Mouse (Mus musculus): ENCODE data around the gene Ugt1a8.

Ugt1a8 gene

GRCm38 (mm10) chr1:88258881-88259642 lies 171.4 kb downstream of the Ugt1a8 start:
- DNase-seq (ENCODE audit: low read depth, low spot score) = peak; percentile 18

GRCm38 (mm10) chr1:88259643-88260024 lies 172.0 kb downstream of the Ugt1a8 start:
- DNase-seq (ENCODE audit: low read depth, low spot score) = no peak

DNA sequence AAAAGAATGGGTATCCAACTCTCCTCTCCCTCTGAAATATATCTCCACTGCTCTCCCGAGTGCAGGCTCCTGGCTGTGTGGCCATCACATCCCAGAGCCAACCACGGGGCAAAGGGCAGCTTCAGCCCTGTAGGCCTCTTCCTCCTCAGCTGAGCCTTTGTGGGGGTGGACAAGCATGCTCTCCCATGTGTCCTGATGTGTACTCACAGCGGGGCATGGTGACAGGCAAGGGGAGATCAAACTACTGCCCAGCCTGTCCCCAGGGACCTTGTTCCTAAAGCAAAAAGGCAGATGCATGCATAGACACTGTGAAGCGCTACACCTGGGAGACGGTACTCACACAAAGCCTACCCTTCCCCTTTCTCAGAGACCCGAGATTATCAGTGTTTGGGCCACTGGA lies 172.5 kb downstream of the Ugt1a8 start:
- DNase-seq (ENCODE audit: low read depth, low spot score) = no peak

GRCm38 (mm10) chr1:88260604-88261377 lies 173.2 kb downstream of the Ugt1a8 start:
- no peak for DNase-seq (ENCODE audit: low read depth, low spot score)

DNA sequence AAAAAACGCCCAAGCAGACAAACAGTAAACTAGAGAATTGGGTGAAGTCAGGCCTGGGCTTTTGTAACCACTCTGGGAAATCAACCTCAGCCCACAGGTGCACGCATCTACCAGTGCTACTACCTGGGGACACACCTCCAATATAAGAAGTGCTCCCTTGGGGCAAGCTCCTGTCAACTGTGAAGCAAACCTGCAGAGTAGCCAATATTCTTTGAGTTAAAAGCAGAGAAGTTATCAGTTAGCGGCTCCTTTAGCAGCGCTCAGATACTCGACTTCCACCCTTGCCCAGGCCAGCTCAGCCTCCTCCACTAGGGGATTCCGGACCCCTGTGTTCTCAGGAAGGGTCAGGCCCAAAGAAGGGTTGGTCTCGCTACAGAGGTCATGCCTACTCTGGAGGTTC lies 174.1 kb downstream of the Ugt1a8 start:
- no peak for DNase-seq (ENCODE audit: low read depth, low spot score)

GRCm38 (mm10) chr1:88262255-88262654 lies 174.6 kb downstream of the Ugt1a8 start:
- peak; percentile 26 for DNase-seq (ENCODE audit: low read depth, low spot score)

DNA sequence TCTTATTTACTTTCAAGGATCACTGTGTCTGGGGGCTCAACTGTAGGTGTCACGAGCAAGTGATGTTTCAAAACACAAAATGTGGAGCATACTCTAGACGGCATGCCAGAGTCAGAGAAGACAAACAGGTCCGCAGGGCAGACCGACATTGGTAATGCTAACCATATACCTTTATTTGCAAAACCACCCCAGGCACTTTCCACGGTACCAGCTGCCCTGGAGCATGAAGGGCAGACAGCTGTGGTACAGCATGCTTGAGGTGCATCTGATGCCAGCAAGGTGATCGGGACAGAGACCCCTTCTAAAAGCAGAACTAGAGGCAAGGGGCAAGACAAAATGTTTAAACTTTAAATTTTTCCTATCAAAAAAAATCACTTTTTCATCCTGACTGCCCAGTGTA lies 175.3 kb downstream of the Ugt1a8 start:
- DNase-seq (ENCODE audit: low read depth, low spot score) = no peak

DNA sequence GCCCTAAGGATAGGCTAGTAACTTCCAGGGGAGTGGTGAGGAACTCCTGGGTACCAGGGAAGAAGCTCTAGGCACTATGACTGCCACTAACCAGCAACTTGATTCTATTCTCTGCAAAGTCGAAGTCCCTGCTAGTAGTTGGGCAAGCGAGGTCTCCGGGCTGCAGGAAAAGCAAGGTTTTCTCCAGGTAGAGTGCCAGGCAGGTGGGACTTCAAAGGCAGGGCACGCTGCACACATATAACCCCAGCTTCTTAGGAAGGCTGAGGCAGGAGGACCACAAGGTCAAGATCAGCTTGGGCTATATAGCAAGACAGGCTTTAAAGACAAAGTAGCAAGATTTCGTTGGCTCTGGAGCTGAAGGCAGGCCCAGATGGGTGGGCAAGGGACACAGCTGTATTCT lies 176.2 kb downstream of the Ugt1a8 start:
- DNase-seq (ENCODE audit: low read depth, low spot score) = no peak

DNA sequence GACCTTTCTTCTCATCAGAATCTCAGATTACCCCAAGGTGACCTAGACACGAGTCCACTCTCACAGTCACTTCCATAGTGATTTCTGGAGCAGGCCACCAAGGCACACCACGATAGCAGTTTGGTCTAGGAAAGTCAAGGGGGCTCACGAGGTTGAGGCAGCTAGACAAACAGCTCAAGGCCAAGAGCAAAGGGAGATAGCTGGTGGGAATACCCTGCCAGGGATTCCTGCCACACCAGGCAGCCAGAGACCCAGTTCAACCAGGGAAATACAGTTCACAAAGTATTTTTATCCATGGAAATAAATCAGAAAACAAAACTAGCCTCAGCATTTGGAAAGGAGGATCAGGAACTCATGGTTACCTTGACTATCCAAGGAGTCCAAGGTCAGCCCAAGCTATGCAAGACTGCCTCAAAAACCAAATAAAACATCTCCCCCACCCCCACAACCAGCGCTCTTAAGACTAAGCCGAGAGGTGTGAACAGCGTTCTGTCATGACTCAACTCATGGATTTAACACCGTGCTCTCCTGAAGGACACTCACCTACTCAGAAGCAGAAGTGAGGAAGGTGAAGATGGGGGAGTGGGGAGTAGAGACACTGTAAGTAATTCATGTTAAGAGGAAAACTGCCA lies 176.7 kb downstream of the Ugt1a8 start:
- no peak for DNase-seq (ENCODE audit: low read depth, low spot score)

DNA sequence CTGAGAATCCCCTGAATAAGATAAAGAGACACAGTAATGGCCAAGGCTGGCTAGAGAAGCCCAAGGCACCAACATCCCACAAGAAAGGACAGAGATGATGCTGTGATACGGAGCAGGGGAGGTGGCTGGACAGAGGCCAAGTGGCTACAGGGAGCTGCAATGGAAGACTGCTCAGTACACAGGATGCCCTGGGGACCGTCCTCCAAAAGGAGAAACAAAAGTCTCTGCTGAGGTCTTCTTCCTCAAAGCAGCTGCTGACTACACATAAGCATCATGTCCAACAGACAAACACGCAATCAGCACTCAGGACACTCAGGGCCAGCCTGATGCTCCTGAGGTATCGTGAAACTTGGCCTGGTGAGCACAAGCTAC lies 177.2 kb downstream of the Ugt1a8 start:
- no peak for DNase-seq (ENCODE audit: low read depth, low spot score)

DNA sequence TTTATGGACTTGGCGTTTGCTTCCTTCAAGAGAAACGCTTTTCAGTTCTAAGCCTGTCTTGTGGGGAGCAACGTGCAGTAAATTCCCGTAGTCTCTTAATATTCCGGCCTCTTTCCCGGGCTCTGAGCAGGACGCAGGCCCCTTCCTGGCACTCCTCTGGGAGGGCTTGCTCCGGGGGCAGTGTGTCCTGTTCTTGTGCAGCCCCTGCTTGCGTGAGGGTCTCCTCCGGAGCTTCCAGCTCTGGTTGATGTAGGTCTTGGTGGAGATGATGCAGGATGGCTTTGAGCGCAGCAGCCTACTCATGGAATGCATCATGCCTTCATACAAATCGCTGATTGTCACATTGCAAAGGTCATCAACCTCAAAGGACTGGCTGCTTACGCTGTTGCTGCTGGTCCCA lies 178.5 kb downstream of the Ugt1a8 start:
- no peak for DNase-seq (ENCODE audit: low read depth, low spot score)

DNA sequence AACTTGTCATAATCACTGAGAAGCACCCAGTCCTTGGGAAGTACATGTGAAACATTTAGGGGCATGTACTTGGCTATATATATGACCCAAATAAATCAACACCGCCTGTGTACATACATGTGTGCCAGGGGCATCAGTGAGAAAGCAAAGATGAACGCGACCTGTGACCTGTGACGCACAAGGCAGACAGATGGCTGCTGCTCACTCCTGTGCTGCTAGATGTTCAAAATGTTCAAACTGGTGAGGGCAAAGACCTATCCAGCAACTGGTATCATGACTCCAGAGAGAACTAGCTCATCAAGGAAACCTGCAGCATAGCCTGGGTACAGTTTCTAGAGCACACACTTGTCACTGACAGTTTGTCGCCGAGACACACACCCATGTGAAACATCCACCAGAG lies 179.9 kb downstream of the Ugt1a8 start:
- no peak for DNase-seq (ENCODE audit: low read depth, low spot score)

DNA sequence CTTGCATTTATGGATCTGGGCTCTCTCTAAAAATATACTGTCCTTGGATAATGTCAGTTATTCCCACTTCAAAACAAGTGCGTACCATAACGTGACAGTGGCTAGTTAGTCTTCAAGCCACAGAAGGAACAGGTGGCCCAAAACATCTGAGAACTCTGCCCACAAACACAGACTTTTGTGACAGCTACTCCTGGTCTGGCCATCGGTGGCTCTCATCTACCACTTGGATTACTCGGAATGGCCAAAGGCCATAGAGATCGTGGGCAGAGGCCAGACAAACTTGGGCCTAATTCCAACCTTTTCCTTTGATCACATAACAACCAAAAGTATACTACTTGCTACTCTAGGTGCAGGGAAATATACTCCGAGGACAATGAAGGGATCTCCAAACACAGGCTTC lies 180.5 kb downstream of the Ugt1a8 start:
- no peak for DNase-seq (ENCODE audit: low read depth, low spot score)
